Mouse (Mus musculus) heart, adult 18-20 months (tissue): Measurements from ENCODE around the gene Prkce. TPM values are rescaled to one million over a fixed set of nuclear protein-coding genes. Genes with fewer than 3 reads are reported as not detected.
A peak's percentile ranks its signal among the peaks of the same experiment; 100 is the strongest.

ENCODE experiments used
- DNase-seq, 2 experiments: peaks; one replicate each; pipeline ENCODE4 v3.0.0; 2021 to 2022; ENCODE audit warnings: mixed read lengths in 1 of 2
- total RNA-seq, 2 experiments: library from RNA; stranded (reverse); gene quantifications; 2 replicates each; pipeline ENCODE4 v1.2.3; 2021

Gene Prkce
- total RNA-seq, 2 experiments from 2014 or later, result 26.1 to 27.0 TPM

DNA sequence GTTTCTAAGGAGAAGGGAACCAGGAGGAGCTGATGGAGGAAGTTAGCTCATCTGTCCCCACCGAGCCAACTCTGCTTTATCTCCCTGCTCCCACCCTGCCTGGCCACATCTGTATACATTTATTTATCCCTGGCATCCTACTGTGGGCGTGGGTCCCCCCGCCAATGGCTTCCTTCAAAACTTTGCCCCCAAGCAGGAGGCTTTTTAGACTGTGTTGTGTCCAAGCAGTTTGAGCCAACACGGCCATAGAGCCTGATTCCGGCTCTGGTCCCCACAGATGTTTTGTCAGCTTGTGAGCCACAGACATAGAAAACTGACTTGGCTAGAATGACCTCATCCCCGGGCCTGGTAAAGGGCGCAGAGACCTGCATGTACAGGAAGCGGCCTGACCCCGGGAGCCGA, 89.1 kb downstream of the Prkce start:
- DNase-seq, result peak; percentile 45 to 57

DNA sequence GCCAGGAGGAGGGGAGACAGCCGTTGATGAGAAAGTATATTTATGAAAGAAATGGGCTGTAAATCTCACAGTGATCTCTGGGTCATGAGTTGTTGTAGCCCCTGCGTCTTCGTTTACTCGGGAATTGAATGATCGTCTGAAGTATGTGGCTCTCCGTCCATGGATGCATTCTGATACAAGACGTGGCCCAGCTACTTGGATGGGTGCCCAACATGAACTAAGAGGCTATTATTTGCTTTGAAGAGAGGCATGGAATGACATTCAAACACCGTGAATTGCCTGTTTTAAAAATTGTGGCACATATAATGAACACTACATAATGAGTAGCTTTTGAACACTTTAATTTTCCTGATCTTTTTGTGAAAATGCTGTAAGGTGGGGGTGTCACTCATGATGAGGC, 93.5 kb downstream of the Prkce start:
- DNase-seq, result peak in 1 of 2 experiments; percentile 46

DNA sequence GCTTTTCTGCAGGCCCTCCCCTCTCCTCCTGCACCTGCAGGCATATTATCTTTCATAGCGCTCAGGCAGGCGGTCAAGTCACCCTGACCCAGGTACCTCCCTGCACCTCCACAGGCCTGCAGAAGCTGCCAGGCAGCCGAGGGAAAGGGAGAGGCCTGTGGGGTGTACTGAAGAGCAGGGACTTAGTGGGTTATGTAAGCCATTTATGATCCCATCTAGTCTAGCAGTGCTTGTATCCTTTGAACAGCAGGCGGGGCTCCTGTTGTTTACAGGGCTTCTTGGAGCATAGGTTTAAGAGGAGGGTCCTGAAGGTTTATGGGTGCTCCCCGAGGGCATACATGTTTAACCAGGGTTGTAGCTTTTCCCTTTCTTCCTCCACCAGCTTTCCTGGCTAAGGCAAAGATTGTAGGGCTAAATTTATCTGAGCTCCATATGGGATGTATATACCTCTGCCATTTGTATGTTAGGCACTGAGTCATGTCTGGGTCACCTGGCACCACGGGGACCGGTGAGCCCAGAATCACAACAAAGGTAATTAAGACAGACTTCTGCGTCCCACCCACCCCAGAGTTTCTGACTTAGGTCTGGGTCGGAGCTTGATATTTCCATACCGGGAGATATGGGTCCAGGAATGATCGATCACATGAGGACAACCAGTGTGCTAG, 96.5 kb downstream of the Prkce start:
- no peak for DNase-seq

- DNase-seq, result no peak
Observed at GRCm38 (mm10) chr17:86266051-86266450, 98.5 kb downstream of the Prkce start.

DNA sequence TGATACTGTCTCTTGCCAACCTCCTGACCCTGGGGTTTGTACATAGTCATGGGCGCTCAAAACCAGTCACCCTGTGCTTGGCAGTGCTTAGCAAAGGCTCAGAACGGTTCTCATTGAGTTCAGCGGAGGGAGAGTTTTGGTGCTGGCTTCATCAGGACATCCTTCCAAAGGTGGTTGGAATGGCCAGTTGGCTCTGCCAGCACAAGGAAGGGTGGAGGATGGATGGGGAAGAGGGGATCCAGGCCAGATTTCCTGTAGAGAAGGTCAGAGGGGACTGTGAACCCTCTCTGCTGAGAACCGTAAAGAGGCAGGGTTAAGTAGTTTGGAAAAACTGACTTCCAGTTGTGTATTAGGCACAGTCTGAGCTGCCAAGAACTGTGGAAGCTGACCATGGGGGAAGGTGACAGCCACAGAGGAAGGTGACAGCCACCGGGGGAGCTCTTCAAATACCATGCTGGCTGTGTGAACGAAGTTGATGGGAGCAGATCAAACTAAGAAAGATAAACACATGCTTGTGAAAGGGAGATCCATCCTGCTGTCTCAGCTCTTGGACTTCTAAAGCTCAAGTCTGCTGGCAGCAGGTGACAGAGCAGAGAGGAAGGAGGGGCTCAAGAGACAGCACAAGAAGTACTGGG, 99.7 kb downstream of the Prkce start:
- DNase-seq, result peak; percentile 28 to 41

GRCm38 (mm10) chr17:86269639-86270038, 102.1 kb downstream of the Prkce start:
- no peak for DNase-seq

- DNase-seq, result no peak
Observed at GRCm38 (mm10) chr17:86270523-86270922, 102.9 kb downstream of the Prkce start.

- no peak for DNase-seq
Observed at GRCm38 (mm10) chr17:86271277-86271676, 103.7 kb downstream of the Prkce start.

DNA sequence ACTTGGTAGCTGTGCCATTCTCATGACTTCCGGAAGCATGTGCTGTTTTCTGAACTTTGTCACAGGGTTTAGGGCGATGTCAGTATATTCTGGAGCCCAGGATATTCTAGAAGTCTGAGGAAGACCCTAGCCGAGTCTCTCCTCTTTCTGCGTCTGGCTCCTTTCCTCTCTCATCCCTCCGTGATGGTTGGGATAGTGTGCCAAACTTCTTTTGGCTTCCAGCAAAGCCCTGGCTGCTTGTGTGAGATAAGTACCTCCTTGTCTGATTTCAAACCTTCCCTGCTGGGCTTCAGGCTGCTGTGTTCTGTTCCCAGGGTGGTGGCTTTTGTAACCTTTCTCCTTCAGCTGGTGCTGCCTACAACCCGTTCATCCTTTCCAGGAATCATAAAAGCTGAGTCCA, 105.4 kb downstream of the Prkce start:
- DNase-seq, result no peak

- DNase-seq, result peak; percentile 35 to 47
Observed at GRCm38 (mm10) chr17:86273566-86274349, 106.2 kb downstream of the Prkce start.

DNA sequence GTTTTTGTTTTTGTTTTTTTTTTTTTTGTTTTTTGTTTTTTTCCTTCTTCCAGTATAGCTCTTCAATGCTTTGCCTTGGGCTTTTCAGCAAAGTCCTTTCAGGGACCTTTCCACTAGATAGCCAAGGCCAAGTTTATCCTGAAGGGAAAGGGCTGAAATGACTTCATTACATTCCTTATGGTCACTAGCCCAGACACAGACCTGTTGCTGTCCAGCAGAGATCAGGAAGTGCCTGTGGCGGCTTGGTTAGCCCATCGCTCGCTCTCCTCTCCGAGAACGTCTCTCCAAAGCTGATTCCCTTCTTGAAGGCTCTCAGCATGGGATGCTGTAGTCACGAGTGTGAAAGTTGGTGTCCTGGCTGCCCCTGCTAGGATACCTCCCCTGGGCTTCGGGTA, 106.8 kb downstream of the Prkce start:
- no peak for DNase-seq

DNA sequence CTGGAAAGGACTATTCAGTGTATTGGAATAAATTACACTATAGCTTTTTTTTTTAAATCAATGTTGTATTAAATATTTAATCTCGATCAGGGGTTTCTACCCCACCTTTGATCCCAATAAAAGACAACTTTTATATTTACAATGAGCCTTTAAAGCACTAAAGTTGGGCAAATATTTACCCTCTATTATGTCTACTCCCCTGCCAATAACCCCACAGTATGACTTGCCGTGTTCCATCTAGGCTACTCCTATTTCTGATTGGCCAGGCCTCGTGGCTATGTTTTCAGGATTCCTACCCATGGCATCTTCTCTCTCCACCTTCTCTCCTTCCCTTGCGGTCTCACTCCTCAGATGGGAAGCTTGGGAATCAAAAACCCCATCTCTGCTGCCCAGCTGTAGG, 108.8 kb downstream of the Prkce start:
- no peak for DNase-seq

DNA sequence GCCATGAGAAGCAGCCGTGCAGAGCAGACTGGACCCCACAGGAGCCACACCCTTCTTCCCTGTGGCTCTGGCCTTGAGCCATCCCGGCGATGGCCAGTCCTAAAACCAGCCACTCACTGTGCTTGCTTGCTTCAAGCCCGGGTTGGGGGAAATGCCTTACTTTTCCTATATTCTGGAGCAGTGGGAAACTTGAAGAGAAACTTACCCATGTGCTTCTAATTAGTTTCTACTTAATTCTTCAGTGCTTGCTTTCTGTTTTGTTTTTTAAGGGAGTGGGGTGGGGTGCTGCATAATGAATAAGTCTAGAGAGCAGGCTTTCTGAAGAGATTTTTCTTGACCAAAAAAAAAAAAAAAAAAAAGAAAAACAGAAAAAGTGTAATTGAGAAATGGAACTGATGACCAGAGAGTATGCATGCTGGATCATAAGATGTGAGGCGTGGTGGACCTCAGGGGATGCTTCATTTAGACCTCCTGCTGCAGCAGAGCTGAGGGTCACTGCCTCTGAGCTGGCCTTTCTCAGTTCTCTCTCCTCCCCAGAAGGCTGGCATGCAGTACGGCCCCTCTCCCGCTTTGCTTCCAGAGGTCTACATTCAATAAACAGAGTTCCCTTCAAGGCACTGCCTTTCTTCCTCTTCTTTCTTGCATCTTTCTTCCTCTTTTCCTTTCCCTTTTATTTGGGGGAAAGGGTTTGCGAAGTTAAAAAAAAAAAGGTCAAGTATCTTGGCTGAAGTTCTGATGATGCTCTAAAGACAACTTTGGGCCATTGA, 109.6 kb downstream of the Prkce start:
- DNase-seq, result no peak

DNA sequence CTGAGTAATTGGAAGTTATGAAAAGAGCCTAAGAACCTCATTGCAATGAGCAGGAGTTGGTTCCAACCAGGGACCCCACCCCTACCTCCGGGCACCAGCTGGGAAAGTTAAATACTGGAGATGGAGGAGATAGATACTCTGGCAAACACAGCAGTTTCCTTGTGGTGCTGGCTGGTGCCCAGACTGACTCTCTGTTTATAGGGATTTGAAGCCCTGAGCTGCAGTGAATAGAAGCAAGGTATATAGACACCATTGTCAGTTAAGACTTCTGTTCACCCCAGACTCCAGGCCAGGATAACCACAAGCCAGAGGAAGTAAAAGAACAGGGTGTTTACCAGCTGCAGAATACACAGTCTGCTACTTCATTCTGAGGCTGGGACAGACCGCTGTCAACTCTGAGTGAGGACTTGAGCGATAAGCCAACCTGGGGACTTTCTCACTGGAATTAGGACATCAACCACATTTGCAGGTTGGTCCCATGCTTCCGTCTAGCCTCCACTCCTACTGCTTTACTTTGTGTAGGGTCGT, 110.5 kb downstream of the Prkce start:
- DNase-seq, result no peak

DNA sequence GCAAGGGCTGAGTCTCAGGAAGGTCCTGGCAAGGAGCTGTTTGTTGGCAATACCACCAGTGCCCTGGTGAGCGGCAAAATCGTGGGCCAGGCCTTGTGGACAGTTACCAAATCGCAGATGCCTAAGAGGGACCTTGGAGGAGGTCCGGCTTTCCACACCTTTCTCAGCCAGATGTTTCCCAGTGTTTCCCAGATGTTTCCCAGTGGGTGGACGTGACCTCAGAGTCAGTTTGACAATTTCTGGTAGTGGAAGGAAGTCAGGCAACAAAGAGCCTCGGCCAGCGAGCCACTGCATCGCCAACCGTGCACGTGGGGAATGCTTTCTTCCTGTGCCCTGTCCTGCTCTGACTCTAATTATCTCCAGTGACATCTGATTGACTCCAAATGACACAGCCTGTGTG, 112.2 kb downstream of the Prkce start:
- DNase-seq, result peak; percentile 36 to 55

DNA sequence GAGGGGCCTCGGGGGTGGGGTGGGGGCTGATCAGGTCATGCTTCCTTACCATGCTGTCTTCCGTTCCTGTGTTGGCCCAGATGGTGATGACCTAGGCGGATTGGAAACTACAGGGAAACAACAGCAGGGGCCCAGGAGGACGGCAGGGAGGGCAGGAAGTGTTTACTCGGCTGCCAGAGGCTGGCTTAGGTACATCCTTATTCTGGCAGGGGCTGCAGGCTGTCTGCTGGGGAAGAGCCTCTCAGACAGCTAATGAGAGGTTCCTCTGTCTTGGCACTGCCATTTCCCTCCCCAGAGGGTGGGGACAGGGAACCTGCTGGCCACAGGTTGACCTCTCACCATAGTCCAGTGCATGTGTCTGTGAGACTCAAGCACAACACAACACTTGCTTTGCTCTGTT, 116.2 kb downstream of the Prkce start:
- peak; percentile 21 to 51 for DNase-seq

GRCm38 (mm10) chr17:86285058-86285457, 117.5 kb downstream of the Prkce start:
- DNase-seq, result no peak

GRCm38 (mm10) chr17:86286747-86287271, 119.2 kb downstream of the Prkce start:
- peak; percentile 77 to 84 for DNase-seq

DNA sequence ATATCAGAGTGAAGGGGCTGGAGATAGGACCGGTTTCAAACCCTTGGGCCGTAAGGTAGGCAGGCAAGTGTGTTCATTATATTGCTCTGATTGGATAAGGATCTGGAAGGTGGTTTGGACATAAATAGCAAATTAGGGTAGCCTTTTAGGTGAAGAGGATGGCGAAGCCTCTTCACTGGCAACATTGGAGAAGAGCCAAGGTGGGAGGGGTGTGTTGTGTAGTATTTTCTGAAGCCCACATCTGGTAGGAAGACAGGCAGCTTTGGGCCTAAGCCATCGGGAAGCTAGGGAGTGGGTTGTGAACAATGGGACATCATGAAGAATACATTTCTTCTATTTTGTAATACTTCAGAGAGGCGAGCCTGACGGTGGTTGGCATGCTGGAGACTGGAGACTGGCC, 125.1 kb downstream of the Prkce start:
- no peak for DNase-seq

DNA sequence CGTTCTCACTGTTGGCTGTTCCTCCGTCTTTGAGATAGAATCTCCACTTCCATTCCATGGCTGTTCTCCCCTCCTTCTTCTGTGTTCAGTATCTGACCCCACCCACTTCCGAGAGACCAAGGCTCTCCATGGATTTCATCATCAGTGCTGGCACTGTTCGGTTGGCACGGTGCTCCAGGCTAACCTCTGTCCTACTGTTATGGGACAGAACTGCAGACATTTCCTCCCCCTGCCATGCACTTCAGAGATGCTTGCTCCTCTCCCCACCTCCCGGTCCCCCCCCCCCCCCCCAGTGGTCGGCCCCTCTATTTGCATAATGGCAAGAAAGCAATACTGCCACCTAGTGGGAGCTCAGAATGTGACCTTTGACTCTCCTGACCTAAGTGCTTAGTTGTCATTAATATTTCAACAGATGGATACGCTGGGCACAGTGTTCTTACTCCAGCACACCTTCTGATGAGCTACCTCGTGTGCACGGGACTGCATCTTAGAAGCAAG, 125.7 kb downstream of the Prkce start:
- DNase-seq, result peak; percentile 84 to 85

DNA sequence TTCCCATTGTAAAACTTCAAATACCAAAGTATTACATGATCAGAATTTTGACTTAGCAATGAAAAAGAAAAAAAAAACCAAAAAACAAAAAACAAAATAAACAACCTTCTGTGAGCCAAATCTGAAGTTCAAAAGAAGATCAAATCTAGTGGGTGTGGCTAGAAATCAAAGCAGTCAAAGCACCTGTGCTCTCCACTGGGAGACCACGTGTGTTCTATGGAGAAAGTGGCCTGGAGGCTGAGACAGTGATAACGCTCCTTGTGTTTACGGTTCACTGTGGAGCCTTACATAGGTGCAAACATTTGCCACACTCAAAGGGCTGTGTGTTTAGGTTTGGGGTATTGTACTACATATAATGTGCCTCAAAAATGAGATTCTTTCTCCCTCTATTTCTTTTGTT, 132.0 kb downstream of the Prkce start:
- no peak for DNase-seq
